Mouse (Mus musculus) brain, embryonic 14.5 days (tissue): ENCODE results near the gene Kmt2b.

Experiments used
- CTCF ChIP-seq: fragments of 200-500 bp; IDR thresholded peaks from 2 replicates; pipeline ENCODE4 v1.5.1; 2012; ENCODE audit warnings: inconsistent platforms, mild to moderate bottlenecking, moderate library complexity, borderline replicate concordance; ENCODE audit not compliant: insufficient read depth, insufficient read length; ENCODE audit errors: extremely low read depth
- POLR2A ChIP-seq: fragments of 200-500 bp; IDR thresholded peaks from 2 replicates; pipeline ENCODE4 v1.6.1; 2012; ENCODE audit warnings: mild to moderate bottlenecking, inconsistent platforms, borderline replicate concordance; ENCODE audit not compliant: poor library complexity, insufficient read depth, insufficient read length, severe bottlenecking; ENCODE audit errors: extremely low read depth

GRCm38 (mm10) chr7:30629013-30629412 is 40.5 kb upstream of the Kmt2b start:
- TF ChIP-seq CTCF, result no peak
- TF ChIP-seq POLR2A, result no peak
